Mouse (Mus musculus) fibroblast of lung, adult 2 months (primary cell): ENCODE measurements around the gene Nobox.

Source experiments
- DNase-seq: peaks from one replicate; pipeline ENCODE4 v3.0.0-alpha.2; 2011; ENCODE audit warnings: low read depth

Nobox gene

DNA sequence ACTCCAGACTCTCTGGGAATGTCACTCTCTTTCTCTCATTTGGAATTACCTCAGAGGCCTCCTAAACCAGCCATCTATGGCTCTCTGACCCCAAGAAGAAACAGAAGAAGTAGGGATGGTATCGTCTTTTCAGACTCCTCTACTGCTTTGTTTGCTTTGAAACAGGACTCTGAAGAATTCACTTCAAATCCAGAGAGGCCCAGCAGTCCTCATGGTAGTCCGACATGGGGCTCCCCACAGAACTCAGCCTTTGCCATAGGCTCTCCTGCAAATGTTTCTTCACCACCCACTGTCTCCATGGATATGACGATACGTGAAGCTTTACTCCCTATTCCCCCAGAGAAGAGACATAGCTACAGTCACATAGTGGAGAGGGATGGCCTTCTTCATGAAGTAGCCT, 35.2 kb downstream of the Nobox start:
- no peak for DNase-seq

DNA sequence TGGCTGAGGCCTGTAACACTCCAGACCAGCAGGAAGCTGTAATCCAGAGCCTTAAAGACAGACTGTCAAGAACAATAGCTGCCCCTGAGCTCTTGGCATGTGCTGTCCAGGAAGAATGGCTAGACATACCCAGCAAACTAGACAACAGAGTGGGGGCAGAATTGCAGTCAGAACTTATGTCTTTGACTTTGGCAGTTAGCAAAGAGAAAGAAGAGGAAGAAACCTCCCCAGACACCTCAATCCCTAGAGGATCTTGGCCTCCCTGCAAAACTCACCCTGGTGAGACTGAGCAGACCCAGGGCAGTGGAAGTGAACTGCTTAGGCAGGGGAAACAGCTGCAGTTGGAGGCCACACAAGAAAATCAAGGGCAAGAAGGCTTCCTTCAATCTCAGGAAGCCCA, 36.8 kb downstream of the Nobox start:
- no peak for DNase-seq

- no peak for DNase-seq
Observed at GRCm38 (mm10) chr6:43266356-43266755, 43.0 kb downstream of the Nobox start.

GRCm38 (mm10) chr6:43265363-43266041, 43.9 kb downstream of the Nobox start, which contains the start of gene Arhgef5:
Gene Arhgef5 (plus strand): TSS chr6:43265582.
- DNase-seq: no peak

- no peak for DNase-seq
Observed at GRCm38 (mm10) chr6:43260756-43261155, 48.6 kb downstream of the Nobox start.

- DNase-seq: no peak
Observed at GRCm38 (mm10) chr6:43254193-43254926, 55.0 kb downstream of the Nobox start.
